Mouse (Mus musculus): ENCODE results near the gene Cir1. TPM values are rescaled to one million over a fixed set of nuclear protein-coding genes. Genes with fewer than 3 reads are reported as not detected.
A peak's percentile ranks its signal among the peaks of the same experiment; 100 is the strongest.

Gene Cir1
- polyA plus RNA-seq, 2 experiments, result 13.8 to 20.5 TPM

- Histone ChIP-seq H3K36me3 (replicated peaks; ENCODE audit: control insufficient read depth, insufficient read depth, low read depth) (peaks cover 7% of the 10 kb centered on the region; the same call in 1 of the 2 replicates), H3K4me1 (replicated peaks; ENCODE audit: control insufficient read depth in 2 of 2, insufficient read depth in 2 of 2, low read length in 1 of 2) (no peaks in the 10 kb centered on the region), H3K27me3 (ENCODE audit: control insufficient read depth, insufficient read depth, low read length) (peaks cover 55% of the 10 kb centered on the region), H3K9ac (replicated peaks) (no peak overlapping the region), H3K9me3 (ENCODE audit: control insufficient read depth, low read length) (no peaks in the 10 kb centered on the region), H3K4me2 (ENCODE audit: low read depth) (no peak overlapping the region), H3K4me3 (ENCODE audit: insufficient read depth in 1 of 2, low read depth in 2 of 2, low read length in 2 of 2) (no peak overlapping the region), H3K27ac (no peak overlapping the region)
- WGBS (ENCODE audit: insufficient replicate concordance), result 14% methylated on average over 7 of the region's 7 CpGs
- ATAC-seq (ENCODE audit: insufficient read depth), result no peak
- TF ChIP-seq CTCF (IDR thresholded peaks at IDR 0.05; ENCODE audit: low read depth) (peak; percentile 51), EP300 (IDR thresholded peaks at IDR 0.05; ENCODE audit: low read depth) (no peak)
- DNase-seq (ENCODE audit: low read depth in 3 of 3, low spot score in 3 of 3), result no peak
These were observed 30.8 kb downstream of the Cir1 start for GRCm38 (mm10) chr2:73281707-73282106.

DNA sequence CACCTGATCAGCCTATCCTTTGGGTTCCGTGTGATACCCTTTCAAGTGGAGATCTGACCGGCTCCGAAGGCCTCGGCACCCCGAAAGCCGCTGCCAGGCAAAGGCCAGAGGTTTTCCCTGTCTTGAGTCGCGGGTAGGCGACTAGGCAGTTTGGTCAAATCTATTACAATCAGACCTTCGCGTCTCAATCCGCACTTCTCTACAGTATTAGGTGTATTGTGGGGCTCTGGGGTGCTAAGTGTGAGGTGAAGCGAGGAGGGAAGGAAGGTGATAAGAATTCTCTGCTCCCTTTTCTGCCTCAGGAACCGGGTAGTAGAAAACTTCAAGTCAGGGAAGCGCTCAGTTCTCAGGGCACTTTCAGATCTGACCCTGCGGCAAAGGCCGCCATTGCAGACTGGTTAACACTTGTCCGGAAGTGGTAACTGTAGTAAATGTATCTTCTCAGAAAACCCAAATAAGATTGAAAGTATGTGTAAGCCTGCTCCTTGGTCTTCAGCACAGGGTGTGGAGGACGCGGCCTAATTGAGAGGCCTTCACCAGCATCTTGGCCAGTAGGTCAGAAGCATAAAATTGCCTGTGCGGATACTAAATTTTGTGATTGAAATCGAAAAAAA is 31.3 kb downstream of the Cir1 start:
- peaks cover 60% of the 10 kb centered on the region for H3K27me3 ChIP-seq (ENCODE audit: control insufficient read depth, insufficient read depth, low read length)
- H3K27ac ChIP-seq, result no peak overlapping the region
- no peak overlapping the region for H3K4me3 ChIP-seq (ENCODE audit: insufficient read depth in 1 of 2, low read depth in 2 of 2, low read length in 2 of 2)
- peaks cover 4% of the 10 kb centered on the region; the same call in 1 of the 2 replicates for H3K36me3 ChIP-seq (replicated peaks; ENCODE audit: control insufficient read depth, insufficient read depth, low read depth)
- no peak for ATAC-seq (ENCODE audit: insufficient read depth)
- 14% methylated on average over 22 of the region's 22 CpGs for WGBS (ENCODE audit: insufficient replicate concordance)
- no peak for TF ChIP-seq EP300 (IDR thresholded peaks at IDR 0.05; ENCODE audit: low read depth)
- TF ChIP-seq CTCF (IDR thresholded peaks at IDR 0.05; ENCODE audit: low read depth), result no peak
- no peaks in the 10 kb centered on the region for H3K4me1 ChIP-seq (replicated peaks; ENCODE audit: control insufficient read depth in 2 of 2, insufficient read depth in 2 of 2, low read length in 1 of 2)
- H3K9me3 ChIP-seq (ENCODE audit: control insufficient read depth, low read length), result no peaks in the 10 kb centered on the region
- DNase-seq (ENCODE audit: low read depth in 3 of 3, low spot score in 3 of 3), result no peak
- H3K4me2 ChIP-seq (ENCODE audit: low read depth), result peak overlapping the region; percentile 17
- no peak overlapping the region for H3K9ac ChIP-seq (replicated peaks)

DNA sequence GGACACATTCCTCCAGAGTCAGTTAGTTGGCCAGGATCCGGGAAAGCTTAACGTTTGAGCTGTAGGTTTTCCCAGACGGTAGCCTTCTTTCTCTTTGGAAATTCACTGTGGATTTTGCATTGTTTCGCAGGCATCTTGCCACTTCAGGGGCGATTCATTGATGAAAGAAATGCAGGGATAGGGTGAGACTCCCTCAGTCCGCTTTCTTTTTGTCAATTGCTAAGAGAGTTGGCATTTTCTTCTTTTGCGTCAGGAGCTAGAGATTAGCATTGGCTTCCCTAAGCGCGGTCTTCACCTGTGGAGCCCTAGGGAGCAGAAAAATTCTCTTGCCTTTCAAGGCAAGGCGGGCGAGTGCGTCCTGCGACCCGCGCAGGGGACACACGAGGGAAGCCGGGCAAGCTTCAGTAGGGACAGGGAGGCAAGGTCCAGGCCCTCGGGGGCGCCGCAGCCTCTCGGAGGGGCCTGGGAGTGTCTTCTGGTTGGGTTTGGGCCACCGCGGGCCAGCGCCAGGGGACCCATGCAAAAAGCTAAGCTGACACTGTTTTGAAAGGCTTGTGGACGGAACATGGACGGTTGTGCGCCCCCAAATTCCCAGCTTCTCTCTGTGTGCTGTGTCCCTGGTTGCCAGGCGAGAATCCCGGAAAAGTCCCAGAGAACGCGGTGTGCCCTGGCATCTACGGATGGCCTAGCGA is 32.0 kb downstream of the Cir1 start:
- Histone ChIP-seq H3K4me3 (ENCODE audit: insufficient read depth in 1 of 2, low read depth in 2 of 2, low read length in 2 of 2) (no peak overlapping the region), H3K9me3 (ENCODE audit: control insufficient read depth, low read length) (no peaks in the 10 kb centered on the region), H3K27me3 (ENCODE audit: control insufficient read depth, insufficient read depth, low read length) (peaks cover 67% of the 10 kb centered on the region), H3K4me2 (ENCODE audit: low read depth) (no peak overlapping the region; the same call in 1 of the 2 replicates), H3K27ac (no peak overlapping the region), H3K4me1 (replicated peaks; ENCODE audit: control insufficient read depth in 2 of 2, insufficient read depth in 2 of 2, low read length in 1 of 2) (no peaks in the 10 kb centered on the region), H3K36me3 (replicated peaks; ENCODE audit: control insufficient read depth, insufficient read depth, low read depth) (0 out of 2 replicates have a peak, but pooled peaks cover 4% of the 10 kb centered on the region), H3K9ac (replicated peaks) (no peak overlapping the region)
- DNase-seq (ENCODE audit: low read depth in 3 of 3, low spot score in 3 of 3) (no peak), ATAC-seq (ENCODE audit: insufficient read depth) (no peak)
- TF ChIP-seq EP300 (IDR thresholded peaks at IDR 0.05; ENCODE audit: low read depth), result no peak
- no peak for TF ChIP-seq CTCF (IDR thresholded peaks at IDR 0.05; ENCODE audit: low read depth)
- WGBS (ENCODE audit: insufficient replicate concordance), result 3% methylated on average over 33 of the region's 33 CpGs

- no peak overlapping the region for H3K27ac ChIP-seq
- TF ChIP-seq CTCF (IDR thresholded peaks at IDR 0.05; ENCODE audit: low read depth), result no peak
- no peak for TF ChIP-seq EP300 (IDR thresholded peaks at IDR 0.05; ENCODE audit: low read depth)
- H3K9me3 ChIP-seq (ENCODE audit: control insufficient read depth, low read length), result no peaks in the 10 kb centered on the region
- no peak overlapping the region for H3K9ac ChIP-seq (replicated peaks)
- H3K4me1 ChIP-seq (replicated peaks; ENCODE audit: control insufficient read depth in 2 of 2, insufficient read depth in 2 of 2, low read length in 1 of 2), result no peaks in the 10 kb centered on the region
- H3K36me3 ChIP-seq (replicated peaks; ENCODE audit: control insufficient read depth, insufficient read depth, low read depth), result no peaks in the 10 kb centered on the region
- no peak for ATAC-seq (ENCODE audit: insufficient read depth)
- 1% methylated on average over 31 of the region's 31 CpGs for WGBS (ENCODE audit: insufficient replicate concordance)
- no peak for DNase-seq (ENCODE audit: low read depth in 3 of 3, low spot score in 3 of 3)
- no peak overlapping the region; a peak in 1 of 4 replicates for H3K4me3 ChIP-seq (ENCODE audit: insufficient read depth in 1 of 2, low read depth in 2 of 2, low read length in 2 of 2)
- no peak overlapping the region; the same call in 1 of the 2 replicates for H3K4me2 ChIP-seq (ENCODE audit: low read depth)
- peaks cover 73% of the 10 kb centered on the region for H3K27me3 ChIP-seq (ENCODE audit: control insufficient read depth, insufficient read depth, low read length)
These were observed 33.0 kb downstream of the Cir1 start for GRCm38 (mm10) chr2:73279271-73280038.

DNA sequence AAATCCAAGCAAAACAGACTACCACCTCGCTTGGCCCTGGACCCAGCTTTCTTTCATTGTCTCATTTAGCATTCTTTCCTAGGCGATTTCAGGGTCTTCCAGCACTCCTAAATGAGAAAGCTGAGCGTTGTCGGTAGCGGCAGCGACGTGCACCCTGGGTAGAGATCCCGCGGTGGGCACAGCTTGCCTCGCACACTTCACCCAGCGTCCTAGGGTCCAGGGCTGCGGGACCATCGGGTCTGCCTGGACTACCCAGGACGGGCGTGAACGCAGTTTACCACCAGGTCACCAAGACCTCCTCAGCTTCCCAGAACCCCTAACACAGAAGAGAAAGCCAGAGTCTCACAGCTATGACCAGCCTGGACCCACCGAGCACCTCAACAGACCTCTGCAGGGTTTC is 33.6 kb downstream of the Cir1 start:
- no peak overlapping the region for H3K27ac ChIP-seq
- H3K27me3 ChIP-seq (ENCODE audit: control insufficient read depth, insufficient read depth, low read length), result peaks cover 78% of the 10 kb centered on the region
- no peak for TF ChIP-seq EP300 (IDR thresholded peaks at IDR 0.05; ENCODE audit: low read depth)
- no peak for TF ChIP-seq CTCF (IDR thresholded peaks at IDR 0.05; ENCODE audit: low read depth)
- peak overlapping the region; percentile 26 for H3K4me2 ChIP-seq (ENCODE audit: low read depth)
- H3K4me3 ChIP-seq (ENCODE audit: insufficient read depth in 1 of 2, low read depth in 2 of 2, low read length in 2 of 2), result peak overlapping the region in 1 of 2 experiments; percentile 20; a peak in 2 of 4 replicates
- no peaks in the 10 kb centered on the region for H3K4me1 ChIP-seq (replicated peaks; ENCODE audit: control insufficient read depth in 2 of 2, insufficient read depth in 2 of 2, low read length in 1 of 2)
- 2% methylated on average over 17 of the region's 17 CpGs for WGBS (ENCODE audit: insufficient replicate concordance)
- H3K9me3 ChIP-seq (ENCODE audit: control insufficient read depth, low read length), result no peaks in the 10 kb centered on the region
- DNase-seq (ENCODE audit: low read depth in 3 of 3, low spot score in 3 of 3), result no peak
- no peak overlapping the region for H3K9ac ChIP-seq (replicated peaks)
- no peaks in the 10 kb centered on the region for H3K36me3 ChIP-seq (replicated peaks; ENCODE audit: control insufficient read depth, insufficient read depth, low read depth)
- no peak for ATAC-seq (ENCODE audit: insufficient read depth)
